Mouse (Mus musculus): ENCODE measurements around the gene Jund. TPM values are rescaled to one million over a fixed set of nuclear protein-coding genes. Genes with fewer than 3 reads are reported as not detected.

Gene Jund
- total and polyA plus RNA-seq, 2 experiments from 2014 or later: 49.5 to 322 TPM

DNA sequence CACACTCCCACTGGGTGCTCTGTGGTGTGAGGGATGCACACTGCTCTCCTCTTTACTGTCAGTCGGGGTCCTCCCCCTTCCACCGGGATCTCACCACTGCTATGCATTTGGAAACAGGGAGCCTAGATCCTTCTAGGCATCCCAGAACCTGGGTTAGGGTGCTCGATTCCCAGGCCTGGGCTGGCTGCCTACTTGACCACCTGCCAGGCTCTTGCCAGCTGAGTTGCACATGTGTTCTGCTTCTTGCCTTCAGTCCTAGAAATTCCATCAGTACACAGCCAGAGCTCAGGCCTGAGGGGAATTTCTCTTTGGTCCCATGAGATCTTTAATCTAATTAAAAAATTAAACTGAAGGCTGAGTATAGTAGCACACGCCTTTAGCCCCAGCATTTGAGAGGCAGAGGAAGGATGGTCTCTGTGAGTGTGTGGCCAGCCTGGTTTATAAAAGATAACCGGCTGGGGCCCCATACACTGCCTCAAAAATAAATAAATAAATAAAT lies 8.8 kb upstream of the Jund start:
- Histone ChIP-seq H3K27ac (ENCODE audit: low read depth) (no peak overlapping the region), H3K4me2 (ENCODE audit: low read depth, low read length) (no peak overlapping the region), H3K4me1 (ENCODE audit: control insufficient read depth, insufficient read depth) (peaks cover 14% of the 10 kb centered on the region), H3K27me3 (ENCODE audit: control insufficient read depth, insufficient read depth, low read length) (no peaks in the 10 kb centered on the region), H3K9ac (replicated peaks; ENCODE audit: low read depth, low read length) (0 out of 2 replicates have a peak overlapping the region, but pooled peaks have one; percentile 20), H3K4me3 (ENCODE audit: low read depth, low read length) (no peak overlapping the region), H3K36me3 (replicated peaks; ENCODE audit: control insufficient read depth, insufficient read depth, low read length) (no peaks in the 10 kb centered on the region), H3K9me3 (replicated peaks; ENCODE audit: control insufficient read depth, low read length) (no peaks in the 10 kb centered on the region)
- WGBS: 61% methylated on average over 5 of the region's 5 CpGs
- no peak; the same call in 1 of the 2 replicates for ATAC-seq (ENCODE audit: insufficient read depth, low read depth)
- DNase-seq (ENCODE audit: low spot score): no peak
- TF ChIP-seq CTCF (IDR thresholded peaks at IDR 0.05; ENCODE audit: low read depth) (no peak), EP300 (IDR thresholded peaks at IDR 0.05; ENCODE audit: low read depth) (no peak)

DNA sequence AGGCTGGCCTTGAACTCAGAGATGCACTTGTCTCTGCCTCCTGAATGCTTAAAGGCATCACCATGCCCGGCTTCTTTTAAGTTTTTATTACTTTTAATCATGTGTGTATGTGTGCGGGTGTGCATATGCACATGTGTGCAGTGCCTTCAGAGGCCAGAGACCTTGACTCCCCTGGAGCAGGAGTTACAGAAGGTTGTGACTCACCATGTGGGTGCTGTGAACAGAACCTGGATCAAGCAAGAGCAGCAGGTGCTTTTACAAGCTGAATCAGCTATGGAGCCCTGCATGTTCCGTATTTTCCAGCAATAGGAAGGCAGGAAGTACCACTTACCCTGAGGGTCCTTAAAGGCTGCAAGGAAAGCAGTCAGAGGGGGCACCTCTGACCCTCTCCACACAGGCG lies 7.5 kb upstream of the Jund start:
- Histone ChIP-seq H3K9ac (replicated peaks; ENCODE audit: low read depth, low read length) (no peak overlapping the region), H3K9me3 (replicated peaks; ENCODE audit: control insufficient read depth, low read length) (no peaks in the 10 kb centered on the region), H3K36me3 (replicated peaks; ENCODE audit: control insufficient read depth, insufficient read depth, low read length) (no peaks in the 10 kb centered on the region), H3K27ac (ENCODE audit: low read depth) (no peak overlapping the region), H3K4me1 (ENCODE audit: control insufficient read depth, insufficient read depth) (peaks cover 24% of the 10 kb centered on the region), H3K27me3 (ENCODE audit: control insufficient read depth, insufficient read depth, low read length) (no peaks in the 10 kb centered on the region), H3K4me3 (ENCODE audit: low read depth, low read length) (no peak overlapping the region), H3K4me2 (ENCODE audit: low read depth, low read length) (0 out of 2 replicates have a peak overlapping the region, but pooled peaks have one; percentile 55)
- no peak for DNase-seq (ENCODE audit: low spot score)
- 84% methylated on average over 4 of the region's 4 CpGs for WGBS
- no peak for TF ChIP-seq EP300 (IDR thresholded peaks at IDR 0.05; ENCODE audit: low read depth)
- TF ChIP-seq CTCF (IDR thresholded peaks at IDR 0.05; ENCODE audit: low read depth): no peak
- ATAC-seq (ENCODE audit: insufficient read depth, low read depth): no peak

DNA sequence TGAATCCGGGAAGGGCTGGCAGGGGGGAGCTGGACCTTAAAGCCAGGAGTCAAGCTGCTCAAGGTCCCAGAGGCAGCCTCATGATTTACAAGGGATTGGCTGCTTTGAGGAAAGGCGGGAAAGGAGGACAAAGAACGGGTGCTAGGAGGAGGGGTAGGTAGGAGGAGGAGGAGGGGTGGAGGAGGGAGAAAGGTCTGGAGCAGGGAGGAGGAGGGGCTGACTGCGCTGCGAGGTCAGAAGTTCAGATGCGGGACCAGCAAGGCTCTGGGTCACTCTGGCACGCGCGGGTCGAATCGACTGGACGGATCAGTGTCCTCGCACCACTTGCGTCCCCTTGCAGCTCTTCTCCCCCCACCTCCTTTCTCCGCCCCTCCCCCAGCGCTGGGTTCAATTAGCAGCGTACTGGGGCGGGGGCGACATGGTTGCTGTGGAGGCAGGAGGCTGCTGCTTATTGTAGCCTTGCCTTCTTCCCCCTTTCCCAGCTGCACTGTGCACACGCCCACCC lies 7.0 kb upstream of the Jund start:
- TF ChIP-seq EP300 (IDR thresholded peaks at IDR 0.05; ENCODE audit: low read depth): no peak
- H3K4me1 ChIP-seq (ENCODE audit: control insufficient read depth, insufficient read depth): peaks cover 30% of the 10 kb centered on the region
- peak overlapping the region; percentile 55 for H3K4me2 ChIP-seq (ENCODE audit: low read depth, low read length)
- H3K27me3 ChIP-seq (ENCODE audit: control insufficient read depth, insufficient read depth, low read length): no peaks in the 10 kb centered on the region
- no peaks in the 10 kb centered on the region for H3K9me3 ChIP-seq (replicated peaks; ENCODE audit: control insufficient read depth, low read length)
- H3K9ac ChIP-seq (replicated peaks; ENCODE audit: low read depth, low read length): peak overlapping the region; percentile 29
- WGBS: 3% methylated on average over 19 of the region's 20 CpGs
- H3K4me3 ChIP-seq (ENCODE audit: low read depth, low read length): peak overlapping the region; percentile 22
- H3K36me3 ChIP-seq (replicated peaks; ENCODE audit: control insufficient read depth, insufficient read depth, low read length): no peaks in the 10 kb centered on the region
- no peak for ATAC-seq (ENCODE audit: insufficient read depth, low read depth)
- no peak overlapping the region for H3K27ac ChIP-seq (ENCODE audit: low read depth)
- no peak for DNase-seq (ENCODE audit: low spot score)

DNA sequence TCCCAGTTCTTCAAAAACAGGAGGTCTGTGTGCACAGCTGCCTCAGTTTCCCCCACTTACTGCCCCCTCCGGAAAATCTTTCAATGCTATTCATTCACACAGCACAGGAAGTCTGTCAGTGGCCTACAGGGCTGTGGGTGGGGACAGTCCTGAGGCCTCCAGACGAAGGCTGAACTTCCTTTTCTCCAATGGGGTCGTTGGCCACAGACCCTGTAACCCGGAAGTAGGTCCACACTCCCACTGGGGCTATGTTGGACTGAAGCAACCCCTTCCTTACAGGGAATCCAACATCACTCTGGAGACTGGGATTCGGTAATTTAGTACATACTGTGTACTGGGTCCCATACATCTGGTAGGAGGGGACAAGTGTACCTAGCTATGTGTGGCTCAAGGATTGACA lies 5.1 kb upstream of the Jund start:
- Histone ChIP-seq H3K4me3 (ENCODE audit: low read depth, low read length) (no peak overlapping the region), H3K9ac (replicated peaks; ENCODE audit: low read depth, low read length) (no peak overlapping the region), H3K27me3 (ENCODE audit: control insufficient read depth, insufficient read depth, low read length) (no peaks in the 10 kb centered on the region), H3K4me1 (ENCODE audit: control insufficient read depth, insufficient read depth) (peaks cover 41% of the 10 kb centered on the region), H3K36me3 (replicated peaks; ENCODE audit: control insufficient read depth, insufficient read depth, low read length) (no peaks in the 10 kb centered on the region), H3K4me2 (ENCODE audit: low read depth, low read length) (no peak overlapping the region), H3K27ac (ENCODE audit: low read depth) (no peak overlapping the region), H3K9me3 (replicated peaks; ENCODE audit: control insufficient read depth, low read length) (no peaks in the 10 kb centered on the region)
- ATAC-seq (ENCODE audit: insufficient read depth, low read depth) (no peak), DNase-seq (ENCODE audit: low spot score) (no peak)
- 57% methylated on average over 5 of the region's 5 CpGs for WGBS
- TF ChIP-seq CTCF (IDR thresholded peaks at IDR 0.05; ENCODE audit: low read depth) (no peak), EP300 (IDR thresholded peaks at IDR 0.05; ENCODE audit: low read depth) (no peak)

DNA sequence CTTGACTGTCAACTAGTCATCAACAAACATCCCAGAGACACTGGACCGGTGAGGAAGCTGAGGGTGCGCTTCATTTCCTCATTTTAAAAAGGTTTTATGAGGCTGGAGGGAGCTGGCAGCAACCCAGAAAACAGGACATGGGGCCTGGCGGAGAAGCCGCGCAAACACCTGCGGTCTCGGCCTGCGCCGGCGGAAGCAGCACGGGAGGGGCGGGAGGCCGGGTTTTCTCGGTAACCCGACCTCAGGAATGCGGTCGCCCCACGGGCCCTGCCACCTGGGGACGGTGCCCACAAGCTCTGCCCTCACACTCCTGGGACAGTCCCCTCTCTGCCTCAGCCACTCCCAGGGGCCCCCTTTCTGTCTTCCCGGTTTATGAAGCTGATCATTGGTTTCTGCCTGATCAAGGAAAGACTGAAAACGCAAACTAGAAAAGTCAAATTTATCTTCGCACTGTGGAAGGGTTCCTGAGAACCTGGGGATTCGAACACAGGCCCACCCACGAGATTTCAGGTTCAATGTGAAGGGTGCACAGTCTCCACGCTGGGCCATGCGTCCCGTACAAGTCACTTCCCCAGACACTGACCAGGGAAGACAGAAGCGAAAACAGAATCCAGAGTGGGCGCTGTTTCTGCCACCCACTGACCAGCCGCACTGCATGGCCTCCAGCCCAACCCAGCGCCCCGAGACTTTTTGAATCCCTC lies 3.3 kb upstream of the Jund start:
- no peak for ATAC-seq (ENCODE audit: insufficient read depth, low read depth)
- 0 out of 2 replicates have a peak overlapping the region, but pooled peaks have one; percentile 43 for H3K9ac ChIP-seq (replicated peaks; ENCODE audit: low read depth, low read length)
- H3K4me3 ChIP-seq (ENCODE audit: low read depth, low read length): no peak overlapping the region
- peaks cover 41% of the 10 kb centered on the region for H3K4me1 ChIP-seq (ENCODE audit: control insufficient read depth, insufficient read depth)
- DNase-seq (ENCODE audit: low spot score): no peak
- peak overlapping the region; percentile 91 for H3K27ac ChIP-seq (ENCODE audit: low read depth)
- no peaks in the 10 kb centered on the region for H3K27me3 ChIP-seq (ENCODE audit: control insufficient read depth, insufficient read depth, low read length)
- H3K36me3 ChIP-seq (replicated peaks; ENCODE audit: control insufficient read depth, insufficient read depth, low read length): no peaks in the 10 kb centered on the region
- WGBS: 34% methylated on average over 32 of the region's 32 CpGs
- H3K4me2 ChIP-seq (ENCODE audit: low read depth, low read length): 0 out of 2 replicates have a peak overlapping the region, but pooled peaks have one; percentile 8
- no peak for TF ChIP-seq CTCF (IDR thresholded peaks at IDR 0.05; ENCODE audit: low read depth)
- no peak for TF ChIP-seq EP300 (IDR thresholded peaks at IDR 0.05; ENCODE audit: low read depth)
- no peaks in the 10 kb centered on the region for H3K9me3 ChIP-seq (replicated peaks; ENCODE audit: control insufficient read depth, low read length)
